Mouse (Mus musculus) layer of hippocampus, adult 9-10 months (tissue): ENCODE measurements around the gene Exoc6b.
"Not testable (repeated sequence)": the region's sequence is repeated elsewhere in the genome, so short reads cannot be mapped to it uniquely, and the experiment has no call there.

ENCODE experiments used
- DNase-seq: peaks from one replicate; pipeline ENCODE4 v3.0.0; 2022; ENCODE audit warnings: low spot score

The Exoc6b gene

DNA sequence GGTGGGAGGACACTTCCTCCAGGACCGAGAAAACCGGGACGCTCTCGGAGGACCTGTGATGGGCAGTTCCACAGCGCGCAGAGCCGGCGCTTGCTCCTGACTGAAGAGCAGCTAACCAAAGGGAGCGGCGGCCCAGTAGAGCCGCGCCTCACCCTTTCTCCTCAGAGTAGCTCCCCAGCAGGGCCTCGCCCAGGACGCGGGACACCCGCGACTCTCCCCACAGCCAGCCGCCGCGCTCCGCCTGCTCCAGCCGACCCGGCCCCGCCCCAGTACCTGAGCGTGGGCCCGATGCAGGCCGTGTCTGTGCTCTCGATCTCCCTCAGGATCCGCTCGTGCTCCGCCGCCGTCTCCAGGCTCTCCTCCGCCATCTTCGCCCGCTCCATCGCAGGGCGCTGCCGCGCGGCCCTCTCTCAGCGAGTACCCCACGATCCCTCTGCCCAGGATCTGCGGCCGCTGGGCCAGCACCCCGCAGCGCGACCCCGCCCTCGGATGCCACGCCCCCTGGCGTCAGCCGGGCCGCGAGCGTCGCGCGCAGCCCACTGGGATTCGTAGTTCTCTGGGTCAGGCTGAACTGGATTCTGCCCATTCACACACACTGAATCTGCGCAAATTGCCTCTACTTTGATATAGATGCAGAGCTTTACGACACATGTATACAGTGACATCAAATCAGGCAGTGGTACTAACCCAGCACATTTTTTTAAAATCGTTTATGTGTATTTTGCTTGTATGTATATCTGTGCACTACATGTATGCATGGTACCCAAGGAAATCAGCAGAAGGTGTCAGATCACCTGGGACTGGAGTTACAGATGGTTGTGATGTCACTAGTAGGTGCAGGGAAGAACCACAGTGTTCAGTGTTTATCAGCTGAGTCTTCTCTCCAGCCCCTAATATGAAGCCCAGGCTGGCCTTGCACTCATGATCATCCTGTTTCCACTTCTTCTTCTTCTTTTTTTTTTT is at the start of gene Exoc6b:
Exoc6b (minus strand) TSS at position 491 of the 963 bp plus-strand sequence.
- peak; percentile 53 for DNase-seq

DNA sequence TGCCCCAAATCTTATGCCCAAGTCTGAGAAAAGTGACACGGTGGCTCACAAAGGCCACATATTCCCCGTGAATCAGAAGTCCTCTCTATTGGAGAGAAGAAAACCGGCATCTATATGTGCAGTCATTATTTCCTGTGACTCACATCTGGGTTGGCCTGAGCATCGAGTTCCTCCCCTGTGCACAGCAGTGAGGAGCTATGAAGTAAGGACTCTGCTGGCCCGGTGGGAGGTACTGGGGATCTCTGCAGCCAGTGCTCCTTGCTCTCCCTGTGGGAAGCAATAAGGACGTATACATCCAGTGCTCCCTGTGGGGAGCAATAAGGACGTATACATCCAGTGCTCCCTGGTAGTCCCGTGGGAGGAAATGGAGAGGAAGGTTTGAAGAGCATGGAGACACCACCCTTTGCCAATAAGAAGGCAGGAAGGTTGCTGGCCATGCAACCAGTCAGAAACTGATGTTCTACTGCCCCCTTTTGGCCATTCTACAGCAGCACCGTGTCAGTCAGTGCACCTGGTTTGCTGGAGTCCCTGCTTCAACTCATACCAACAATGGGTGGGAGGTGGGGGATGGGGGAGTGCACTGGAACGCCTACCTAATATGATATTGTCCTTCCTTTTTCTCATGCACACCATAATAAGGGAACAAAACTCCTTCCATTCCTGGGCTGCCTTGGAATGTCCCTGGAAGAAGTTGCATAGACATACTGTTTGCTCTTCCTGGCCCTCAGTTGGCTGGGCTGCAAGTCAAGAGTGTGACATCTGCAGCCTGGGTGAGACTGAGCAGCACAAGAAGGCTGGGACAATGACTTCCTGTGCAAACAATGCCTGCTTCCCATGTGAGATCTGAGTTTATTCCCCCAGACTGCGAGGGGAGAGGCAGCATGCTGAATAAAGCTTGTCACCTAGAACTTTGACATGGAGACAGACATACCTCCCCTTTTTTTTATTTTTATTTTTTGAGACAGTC is 48.5 kb upstream of the Exoc6b start:
- peak; percentile 59 for DNase-seq

DNA sequence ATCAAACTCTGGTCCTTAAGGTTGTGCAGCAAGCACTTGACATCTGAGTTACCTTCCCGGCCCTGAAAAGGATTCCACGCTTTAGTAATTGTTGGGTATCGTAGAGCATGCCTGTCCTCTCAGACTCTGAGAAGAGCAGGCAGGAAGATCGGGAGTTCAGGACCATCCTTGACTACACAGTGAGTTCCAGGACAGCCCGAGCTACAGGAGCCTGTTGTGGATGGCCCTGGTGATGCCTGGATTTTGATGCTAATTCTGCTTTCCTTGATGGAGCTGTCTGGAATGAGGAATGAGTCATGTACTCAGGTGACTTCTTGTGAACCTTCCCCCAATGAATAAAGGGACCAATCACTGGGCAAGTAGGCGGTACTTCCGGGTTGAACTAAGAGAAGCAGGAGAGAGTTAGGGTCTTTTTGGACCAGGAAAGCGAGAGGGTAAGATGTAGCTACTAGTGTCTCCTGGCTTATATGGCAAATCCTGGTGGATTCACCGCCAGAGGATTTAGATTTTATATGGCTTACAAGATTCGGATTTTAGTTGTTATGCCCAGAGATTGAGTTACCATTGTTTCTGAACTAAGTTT is 35.8 kb upstream of the Exoc6b start:
- no peak for DNase-seq

DNA sequence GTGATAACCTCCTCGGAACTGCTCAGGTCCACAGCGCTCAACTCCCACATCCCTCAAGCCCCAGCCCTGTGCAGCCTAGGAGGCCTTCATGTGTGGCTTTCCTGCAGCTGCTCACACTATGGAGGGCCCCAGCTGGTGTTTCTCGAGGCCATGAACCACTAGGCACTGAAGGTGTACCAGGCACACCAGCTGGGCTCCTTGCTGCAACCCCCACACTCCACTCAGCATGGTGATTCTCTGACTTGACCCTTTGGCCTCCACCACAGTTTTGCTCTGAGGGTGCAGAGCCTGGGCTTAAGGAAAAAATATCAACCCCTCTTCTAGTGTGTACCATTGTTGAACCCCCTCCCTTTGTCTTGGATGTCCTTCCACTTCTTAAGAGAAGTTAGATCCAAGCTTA is 34.0 kb upstream of the Exoc6b start:
- DNase-seq, result no peak

DNA sequence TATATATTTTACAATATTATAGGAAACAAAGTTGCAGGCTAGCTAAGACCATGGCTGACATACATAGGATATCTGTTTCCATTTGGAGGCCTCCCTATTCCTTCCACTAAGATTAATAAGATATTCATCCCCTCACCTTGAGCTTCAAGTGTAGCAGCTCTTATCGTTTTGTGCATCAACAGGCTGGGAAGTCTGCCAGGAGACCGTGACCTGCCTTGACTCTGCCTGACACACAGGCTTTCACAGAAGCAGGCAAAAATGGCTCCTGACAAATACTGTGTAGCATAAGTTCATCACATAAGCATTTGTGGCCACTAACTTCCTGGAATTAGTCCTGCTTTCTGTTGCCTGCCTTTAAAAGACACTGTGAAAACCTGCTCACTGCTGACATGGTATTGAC is 27.1 kb upstream of the Exoc6b start:
- DNase-seq, result no peak

DNA sequence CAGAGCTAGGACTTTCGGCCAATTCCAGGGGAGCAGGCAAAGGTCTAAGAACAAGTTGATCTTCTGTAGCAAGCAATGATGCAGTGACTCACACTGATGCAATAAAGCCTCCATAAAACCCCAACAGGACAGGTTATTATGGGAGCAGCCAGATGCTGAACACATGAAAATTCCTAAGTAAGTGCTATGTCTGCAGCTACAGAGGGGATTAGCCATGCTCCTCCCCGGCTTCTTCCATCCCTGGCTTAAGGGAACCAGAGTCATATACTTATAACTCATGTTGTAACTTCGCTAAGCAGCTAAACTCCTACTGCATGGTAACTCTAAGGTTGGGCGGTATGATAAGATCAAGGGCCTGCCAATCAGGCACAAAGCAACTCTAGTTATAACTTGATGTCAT is 18.1 kb upstream of the Exoc6b start:
- DNase-seq, result no peak

DNA sequence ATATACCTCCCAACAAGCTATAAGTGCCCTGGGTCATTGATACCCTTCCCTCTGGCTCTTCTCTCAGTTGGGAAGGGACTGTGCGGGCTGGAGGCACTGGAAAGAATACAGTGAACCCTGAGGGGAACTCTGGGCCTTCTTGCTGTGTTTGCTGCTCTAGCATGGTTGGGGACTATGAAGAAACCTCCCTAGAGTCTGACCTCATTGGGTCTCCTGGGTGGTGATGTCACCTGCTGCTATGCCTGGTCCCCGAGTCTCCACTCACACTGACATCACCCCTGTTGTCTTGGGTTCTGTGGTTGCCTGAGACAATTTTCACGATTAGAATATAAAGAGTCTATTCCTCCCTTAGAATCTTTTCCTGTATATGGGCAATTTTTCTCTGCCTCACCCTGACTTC is 17.3 kb upstream of the Exoc6b start:
- DNase-seq, result no peak

DNA sequence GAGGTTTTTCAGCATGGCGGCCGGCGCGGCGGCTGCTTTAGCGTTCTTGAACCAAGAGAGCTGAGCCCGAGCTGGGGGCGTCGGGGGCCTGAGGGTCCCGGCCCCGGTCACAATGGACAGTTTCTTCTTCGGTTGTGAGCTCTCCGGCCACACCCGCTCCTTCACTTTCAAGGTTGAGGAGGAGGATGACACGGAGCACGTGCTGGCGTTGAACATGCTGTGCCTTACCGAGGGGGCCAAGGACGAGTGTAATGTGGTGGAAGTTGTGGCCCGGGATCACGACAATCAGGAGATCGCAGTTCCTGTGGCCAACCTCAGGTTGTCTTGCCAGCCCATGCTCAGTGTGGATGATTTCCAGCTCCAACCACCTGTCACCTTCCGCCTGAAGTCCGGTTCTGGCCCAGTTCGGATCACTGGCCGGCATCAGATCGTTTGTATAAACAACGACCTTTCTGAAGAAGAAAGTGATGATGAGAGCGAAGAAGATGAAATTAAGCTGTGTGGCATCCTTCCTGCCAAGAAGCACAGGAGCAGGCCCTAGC is 6.9 kb upstream of the Exoc6b start:
- not testable (repeated sequence) for DNase-seq

DNA sequence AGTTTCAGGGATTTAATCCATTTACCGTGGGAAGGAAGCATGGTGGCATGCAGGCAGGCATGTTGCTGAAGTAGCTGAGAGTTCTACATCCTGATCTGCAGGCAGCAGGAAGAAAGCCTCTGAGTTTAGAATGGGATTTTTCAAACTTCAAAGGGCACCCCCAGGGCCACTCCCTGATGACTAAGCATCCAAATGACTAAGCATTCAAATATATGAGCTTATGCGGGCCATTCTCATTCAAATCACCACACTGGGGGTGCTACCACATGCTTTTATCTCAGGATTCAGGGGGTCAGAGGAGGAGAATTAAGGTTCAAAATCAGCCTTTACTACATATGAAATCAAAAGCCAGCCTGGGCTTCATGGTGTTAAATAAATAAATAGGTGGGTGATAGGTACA is 5.7 kb upstream of the Exoc6b start:
- DNase-seq, result no peak

DNA sequence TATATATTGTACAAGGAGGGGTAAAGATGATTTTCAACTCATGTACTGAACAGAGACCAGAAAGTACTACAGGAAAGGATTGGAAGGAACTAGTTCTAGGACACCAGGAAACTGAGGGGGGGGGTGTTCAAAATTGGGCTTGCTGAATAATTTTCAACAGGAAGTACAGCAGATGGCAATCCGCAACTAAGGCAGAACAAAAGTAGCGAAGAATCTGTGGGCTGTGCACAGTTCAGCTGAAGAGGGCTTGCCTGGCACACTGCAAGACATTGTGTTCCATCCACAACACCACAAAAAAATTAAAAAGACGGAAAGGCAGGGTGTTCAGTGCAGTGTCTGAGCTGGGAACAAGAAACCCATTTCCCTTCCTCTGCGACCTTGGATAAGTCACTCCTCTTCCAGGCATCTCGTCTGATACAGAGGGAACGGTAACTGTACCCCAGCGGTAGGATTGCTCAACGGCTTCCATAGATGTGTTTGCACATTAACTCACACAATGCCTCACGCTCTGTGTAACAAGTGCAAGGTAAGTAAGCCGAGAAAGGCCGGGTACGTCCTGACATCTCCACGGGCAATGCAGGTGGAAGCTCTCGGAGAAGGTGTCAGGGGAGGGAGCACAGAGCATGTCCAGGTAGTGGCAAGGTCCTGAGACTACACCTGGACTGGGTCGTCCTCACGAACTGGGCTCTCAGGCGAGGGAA is 841 bp downstream of the Exoc6b start:
- peak; percentile 17 for DNase-seq

DNA sequence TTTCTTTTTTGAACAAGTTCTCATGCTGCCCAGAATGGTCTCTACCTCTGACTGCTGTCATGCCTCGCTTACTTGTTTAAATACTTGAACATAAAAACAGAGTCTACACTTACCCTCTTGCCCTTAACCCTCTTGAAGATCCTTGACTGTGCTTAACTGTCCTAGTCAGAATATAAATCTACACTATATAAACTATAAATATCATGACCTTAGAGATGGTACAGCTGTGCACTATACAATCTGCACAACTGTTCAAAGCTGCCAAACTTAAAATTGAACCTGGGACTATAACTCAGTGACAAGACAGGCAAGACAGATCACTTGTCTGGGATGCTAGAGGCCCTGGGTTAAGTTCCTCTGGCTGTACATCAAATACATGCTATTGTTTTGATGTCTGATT is 11.7 kb downstream of the Exoc6b start:
- no peak for DNase-seq

DNA sequence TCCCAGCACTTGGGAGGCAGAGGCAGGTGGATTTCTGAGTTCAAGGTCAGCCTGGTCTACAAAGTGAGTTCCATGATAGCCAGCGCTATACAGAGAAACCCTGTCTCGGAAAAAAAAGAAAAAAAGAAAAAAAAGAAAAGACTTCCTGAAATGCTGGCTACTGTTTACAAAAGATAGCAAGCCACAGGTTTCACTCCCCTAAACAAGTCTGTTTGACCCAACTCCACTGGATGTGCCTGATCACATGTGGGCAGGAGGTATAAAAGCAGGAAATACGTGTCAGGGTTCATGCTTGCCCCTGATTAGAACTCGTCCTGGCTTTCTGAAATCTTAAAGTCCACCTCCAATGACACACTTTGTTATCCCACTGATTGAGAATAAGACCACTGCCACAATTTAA is 18.2 kb downstream of the Exoc6b start:
- DNase-seq, result no peak

DNA sequence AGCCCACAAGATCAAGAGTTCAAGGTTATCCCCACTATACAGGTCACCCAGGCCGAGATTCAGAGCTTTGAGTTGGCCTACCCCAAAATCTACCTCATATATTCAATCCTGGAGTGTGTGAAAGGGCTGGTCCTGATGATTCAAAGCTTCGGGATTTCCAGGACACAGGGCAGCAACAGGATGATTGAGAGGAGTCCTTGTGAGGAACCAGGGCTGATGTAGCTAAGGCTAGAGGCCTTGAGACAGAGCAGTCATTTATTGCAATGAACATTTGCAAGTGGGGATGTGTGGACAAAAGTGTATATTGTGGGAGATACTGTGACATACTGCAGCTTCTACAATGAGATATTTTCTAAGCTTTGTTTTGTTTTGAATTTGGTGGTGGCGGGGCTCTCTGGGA is 22.8 kb downstream of the Exoc6b start:
- no peak for DNase-seq

DNA sequence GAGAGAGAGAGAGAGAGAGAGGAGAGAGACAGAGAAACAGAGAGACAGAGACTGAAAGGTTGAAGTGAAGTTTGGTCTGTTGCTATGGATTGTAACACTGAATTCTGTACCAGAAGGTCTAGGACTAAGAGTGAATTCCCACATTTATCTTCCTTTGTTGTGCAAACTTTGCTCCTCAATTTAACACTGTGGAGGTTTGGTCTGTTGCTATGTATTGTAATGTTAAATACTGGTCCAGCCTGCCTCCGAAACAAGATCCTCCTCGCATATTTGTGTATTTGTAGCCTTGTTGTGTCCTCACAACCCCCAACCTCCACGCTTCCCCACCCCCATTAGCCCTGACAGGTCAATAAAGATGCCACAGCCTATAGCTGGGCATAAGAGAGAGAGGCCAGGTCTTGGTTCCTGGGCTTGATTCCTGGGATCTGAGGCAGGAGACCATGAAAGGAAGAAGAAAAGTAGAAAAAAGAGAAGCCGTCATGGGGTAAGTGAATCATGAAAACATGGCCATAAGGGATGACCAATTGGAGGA is 24.6 kb downstream of the Exoc6b start:
- no peak for DNase-seq

DNA sequence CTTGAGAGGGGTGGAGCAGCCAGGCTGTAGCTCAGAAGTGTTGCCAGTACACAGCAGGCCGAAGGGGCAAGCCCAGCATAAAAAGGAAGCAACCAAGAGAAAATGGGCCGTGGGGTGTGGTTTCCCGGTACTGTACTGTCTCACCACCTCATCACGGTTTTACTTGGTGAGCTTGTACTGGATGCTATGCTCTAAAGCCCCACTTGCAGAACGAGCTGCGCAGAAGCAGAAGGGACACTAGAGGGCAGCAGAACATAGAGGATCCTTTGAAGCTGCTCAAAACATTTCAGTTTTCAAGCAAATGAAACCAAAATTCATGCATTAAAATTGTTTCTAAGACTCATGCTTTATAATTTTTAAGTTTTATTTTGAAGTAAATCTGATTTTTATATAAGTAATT is 31.6 kb downstream of the Exoc6b start:
- peak; percentile 61 for DNase-seq

DNA sequence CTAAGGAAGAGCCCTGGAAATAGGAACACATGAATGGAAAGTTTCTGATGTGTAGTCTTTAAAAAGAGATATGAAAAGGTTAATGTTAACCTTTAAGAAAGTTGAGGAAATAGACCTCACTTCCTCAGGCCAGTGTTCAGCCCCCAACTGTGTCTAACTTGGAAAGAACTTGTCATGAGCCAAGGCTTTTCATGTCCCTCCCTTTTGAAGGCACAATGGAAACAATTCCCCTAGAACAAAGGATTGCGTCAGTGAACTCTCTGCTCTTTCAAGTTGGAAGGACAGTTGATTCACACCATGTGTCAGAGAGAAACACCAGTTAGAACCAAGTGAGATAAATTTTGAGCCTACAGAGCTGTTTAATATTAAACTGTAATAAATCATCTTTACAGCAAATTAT is 39.6 kb downstream of the Exoc6b start:
- no peak for DNase-seq

DNA sequence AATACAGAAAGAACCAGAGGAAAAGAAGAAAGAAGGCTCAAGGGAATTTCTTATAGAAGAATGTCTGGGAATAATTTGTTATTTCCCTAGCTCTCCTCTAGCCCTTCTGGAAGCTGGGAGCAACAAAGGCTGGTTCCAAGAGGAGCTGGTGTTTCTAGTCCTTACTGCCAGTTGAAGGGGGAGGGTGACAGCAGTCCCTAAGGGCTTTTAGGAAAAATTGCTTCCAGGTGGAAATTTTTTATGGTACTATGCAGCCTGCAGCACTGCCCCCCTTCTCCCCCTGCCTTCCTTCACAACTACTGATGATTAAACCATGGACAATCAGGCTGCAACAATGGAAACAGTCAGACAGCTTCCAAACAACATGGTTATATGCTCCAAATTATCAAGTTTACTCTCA is 44.9 kb downstream of the Exoc6b start:
- no peak for DNase-seq

DNA sequence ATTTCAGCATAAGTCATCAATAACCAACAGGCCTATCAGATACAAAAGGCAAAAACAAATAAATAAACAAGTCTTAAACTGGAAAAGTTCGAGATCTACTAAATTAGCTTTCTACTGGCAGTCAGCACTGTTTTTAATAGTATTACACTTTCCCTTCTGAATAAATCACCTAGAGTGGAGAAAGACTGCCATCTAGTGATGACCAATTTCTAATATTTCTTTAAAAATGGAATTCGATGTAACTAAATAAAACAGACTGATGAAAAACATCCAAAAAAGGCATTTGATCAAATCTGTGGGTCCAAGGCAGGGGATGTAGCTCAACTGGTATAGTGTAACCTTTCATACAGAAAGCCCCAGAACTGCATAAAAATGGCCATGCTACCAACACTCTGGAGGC is 52.3 kb downstream of the Exoc6b start:
- peak; percentile 26 for DNase-seq

DNA sequence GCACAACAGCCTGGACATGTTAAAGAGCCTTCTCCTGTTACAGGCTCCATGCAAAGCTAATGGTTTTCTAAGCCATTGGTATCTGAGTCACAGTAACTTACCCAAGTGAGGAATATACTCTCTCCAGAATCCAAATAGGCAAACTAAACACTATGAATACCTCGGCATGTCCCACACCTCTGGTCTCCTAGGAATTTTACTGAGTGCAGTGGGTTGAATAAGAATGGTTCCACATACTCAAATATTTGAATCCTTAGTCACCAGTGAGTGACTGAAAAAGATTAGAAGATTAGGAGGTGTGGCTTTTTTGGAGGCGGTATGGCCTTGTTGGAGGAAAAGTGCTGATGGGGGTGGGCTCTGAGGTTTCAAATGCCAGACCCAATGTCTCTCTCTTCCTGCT is 55.4 kb downstream of the Exoc6b start:
- no peak for DNase-seq

DNA sequence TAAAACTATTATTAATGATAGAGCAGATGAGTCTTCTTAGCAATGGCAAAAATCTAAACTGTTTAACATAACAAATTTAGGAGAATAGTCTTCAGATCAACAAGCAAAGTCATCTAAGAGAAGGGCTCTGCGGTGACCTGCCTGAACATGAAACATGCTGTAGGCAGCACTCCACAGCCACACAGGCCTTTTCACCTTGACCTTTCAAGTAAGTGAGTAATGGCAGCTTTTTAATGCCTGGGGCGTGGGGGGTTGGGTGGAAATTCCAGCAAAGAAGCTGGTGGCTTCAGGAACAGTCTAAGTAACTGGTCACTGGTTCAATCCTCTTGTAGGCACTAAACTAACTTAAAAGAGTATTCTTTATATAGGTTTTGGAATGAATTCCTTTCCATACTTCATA is 58.9 kb downstream of the Exoc6b start:
- DNase-seq, result no peak

DNA sequence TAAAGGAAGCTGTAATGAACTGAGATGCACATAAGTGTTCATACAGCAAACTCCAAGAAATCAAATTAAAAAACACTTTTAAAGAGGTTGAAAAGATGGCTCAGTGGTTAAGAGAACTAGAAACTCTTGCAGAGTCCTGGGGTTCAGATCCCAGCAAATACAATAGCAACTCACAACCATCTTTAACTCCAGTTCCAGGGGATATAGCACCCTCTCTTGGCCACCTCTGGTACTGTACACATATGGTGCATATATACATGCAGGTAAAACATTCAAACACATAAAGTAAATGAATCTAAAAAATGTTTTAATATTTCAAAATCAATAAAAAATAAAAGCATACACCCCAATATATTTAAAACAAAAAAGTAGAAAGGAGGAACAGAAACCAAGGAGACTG is 73.9 kb downstream of the Exoc6b start:
- DNase-seq, result no peak
